Mouse (Mus musculus) gastrocnemius, adult 8-10 months (tissue): ENCODE data around the gene Ss18l2. TPM values are rescaled to one million over a fixed set of nuclear protein-coding genes. Genes with fewer than 3 reads are reported as not detected.

Experiments
- DNase-seq, 2 experiments: peaks; one replicate each; pipeline ENCODE4 v3.0.0; 2022; ENCODE audit warnings: low spot score in 2 of 2
- total RNA-seq, 4 experiments: library from RNA; stranded (reverse); gene quantifications; 2 replicates each; pipeline ENCODE4 v1.2.4; 2022

Ss18l2 gene
- total RNA-seq, 4 experiments from 2014 or later = 111 to 123 (median 121) TPM

- DNase-seq = peak; percentile 48 to 62
Measured at GRCm38 (mm10) chr9:121697150-121698049, 12.7 kb upstream of the Ss18l2 start.

DNA sequence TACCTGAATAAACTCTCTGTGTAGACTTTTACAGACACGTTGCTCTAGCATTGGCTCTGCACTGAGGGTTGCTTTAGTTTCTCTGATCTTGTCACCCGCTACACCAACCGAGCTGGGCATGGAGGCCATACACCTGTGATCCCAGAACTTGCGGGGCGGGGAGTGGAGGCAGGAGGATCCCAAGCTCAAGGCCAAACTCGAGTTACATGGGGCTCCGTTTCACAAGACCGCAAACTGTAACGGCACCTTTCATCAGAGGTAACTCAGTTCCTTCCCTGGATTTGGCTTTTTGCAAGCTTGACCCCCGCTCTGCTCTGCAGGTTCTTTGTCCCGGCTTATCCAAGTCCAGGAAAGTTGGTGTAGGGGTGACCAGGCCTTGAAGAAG is 5.9 kb upstream of the Ss18l2 start:
- no peak for DNase-seq

- peak; percentile 85 to 86 for DNase-seq
Measured at GRCm38 (mm10) chr9:121704646-121705625, 5.2 kb upstream of the Ss18l2 start, which contains the start of gene Sec22c. Gene Sec22c (minus strand): TSS chr9:121705490.

DNA sequence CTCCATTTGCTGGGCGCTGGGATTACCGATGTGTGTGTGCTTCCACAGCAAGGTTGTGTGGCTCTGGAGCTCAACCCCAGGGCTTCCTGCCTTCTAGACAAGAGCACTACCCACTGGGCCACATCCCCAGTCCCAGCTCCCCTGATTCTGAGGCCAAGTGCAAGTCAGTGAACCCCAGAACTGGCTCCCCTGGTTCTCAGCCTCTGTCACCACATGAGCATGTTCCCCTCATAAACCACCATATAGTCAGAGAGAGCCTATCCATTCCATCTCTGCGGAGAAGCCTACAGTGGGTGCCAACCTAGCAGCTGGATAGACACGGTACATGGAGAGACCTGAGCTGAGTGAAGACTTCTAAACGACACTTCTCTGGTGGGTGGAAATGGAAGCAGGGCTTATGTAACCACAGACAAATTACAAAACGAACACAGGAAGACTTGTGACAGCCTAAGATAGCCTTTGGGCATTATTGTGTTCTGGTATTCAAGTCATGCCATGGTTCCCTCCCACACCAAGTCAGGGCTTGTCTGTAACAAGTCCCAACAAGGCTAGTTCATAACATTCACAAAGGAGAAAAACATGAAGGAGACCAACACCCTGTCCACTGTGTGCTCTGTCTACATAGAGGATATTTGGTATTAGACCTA is 4.0 kb upstream of the Ss18l2 start:
- DNase-seq = no peak

- DNase-seq = no peak
Measured at GRCm38 (mm10) chr9:121707801-121708200, 2.3 kb upstream of the Ss18l2 start.

DNA sequence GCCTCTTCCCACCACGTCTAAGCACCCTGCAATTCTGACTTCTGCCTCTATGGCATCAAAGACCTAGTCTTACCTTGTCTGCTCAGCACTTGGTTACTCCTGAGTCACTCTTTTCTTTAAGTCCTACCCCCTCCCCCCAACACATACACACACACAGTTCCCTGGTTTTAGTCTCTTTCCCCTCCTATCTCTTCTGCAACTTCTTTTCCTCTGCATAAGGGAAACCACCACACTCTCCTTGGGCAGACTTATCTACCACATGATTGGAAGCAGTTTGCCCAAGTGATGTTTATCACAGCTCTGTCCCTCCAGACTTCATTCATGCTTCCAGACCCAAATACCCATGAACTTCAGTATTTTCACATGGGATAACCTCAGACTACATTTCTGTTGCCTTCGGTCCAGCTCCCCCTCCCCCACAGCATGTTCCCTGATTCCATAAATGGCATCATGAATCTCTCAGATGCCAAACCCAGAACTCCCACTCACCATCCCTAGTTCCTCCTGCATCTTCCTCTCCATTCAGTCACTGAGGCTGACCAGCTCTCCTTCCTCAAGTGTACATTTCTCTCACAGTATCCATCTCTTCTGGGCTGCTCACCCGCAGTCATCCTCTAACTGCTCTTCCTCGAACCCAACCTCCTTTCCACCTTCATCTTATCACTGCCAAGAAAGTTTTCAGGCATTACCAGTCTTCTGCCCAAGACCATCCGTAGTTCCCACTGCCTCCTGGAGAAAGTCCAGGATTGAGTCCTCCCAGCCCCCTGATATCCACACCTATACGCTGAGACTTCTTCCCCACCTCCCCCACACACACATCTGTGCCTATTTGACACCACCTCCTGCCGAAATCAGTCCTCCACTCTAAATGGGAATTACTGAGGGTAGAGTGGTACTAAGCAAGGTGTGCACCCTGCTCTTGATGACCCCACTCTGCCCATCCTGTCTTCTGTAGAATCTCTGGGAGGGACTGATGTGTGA is 1.3 kb upstream of the Ss18l2 start:
- DNase-seq = no peak

- DNase-seq = peak in 1 of 2 experiments; percentile 18
Measured at GRCm38 (mm10) chr9:121710584-121710975, 451 bp downstream of the Ss18l2 start.

GRCm38 (mm10) chr9:121717048-121717447 is 6.9 kb downstream of the Ss18l2 start:
- no peak for DNase-seq

- DNase-seq = no peak
Measured at GRCm38 (mm10) chr9:121718070-121718705, 8.1 kb downstream of the Ss18l2 start.

DNA sequence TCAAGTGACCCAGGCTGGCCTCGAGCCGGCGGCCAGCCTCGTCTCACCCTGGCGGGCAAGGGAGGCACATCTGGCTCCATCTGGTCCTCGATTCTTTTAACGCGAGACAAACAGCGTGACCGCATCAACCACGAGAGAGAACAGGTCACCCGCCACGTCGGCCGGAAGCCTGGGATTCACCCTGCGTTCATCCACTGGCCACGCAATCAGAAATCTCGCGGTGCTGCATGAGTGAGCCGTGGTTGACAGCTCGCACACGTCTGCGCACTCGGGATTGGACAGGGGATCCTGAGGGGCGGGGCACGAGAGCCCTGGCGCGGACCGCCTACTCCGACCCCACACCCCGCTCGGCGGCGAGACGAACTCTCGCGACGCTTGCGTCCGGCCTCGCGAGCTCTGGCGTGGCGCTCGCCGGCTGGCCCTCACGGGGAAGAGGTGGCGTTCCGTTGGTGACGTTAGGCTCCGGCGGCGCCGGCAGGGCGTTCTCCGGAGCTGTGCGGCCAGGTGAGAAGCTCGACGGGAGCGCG is 8.7 kb downstream of the Ss18l2 start, which contains the start of gene Nktr:
TSS of gene Nktr (plus strand) at position 378 of the 527 bp plus-strand sequence.
- DNase-seq = peak; percentile 96 to 98

DNA sequence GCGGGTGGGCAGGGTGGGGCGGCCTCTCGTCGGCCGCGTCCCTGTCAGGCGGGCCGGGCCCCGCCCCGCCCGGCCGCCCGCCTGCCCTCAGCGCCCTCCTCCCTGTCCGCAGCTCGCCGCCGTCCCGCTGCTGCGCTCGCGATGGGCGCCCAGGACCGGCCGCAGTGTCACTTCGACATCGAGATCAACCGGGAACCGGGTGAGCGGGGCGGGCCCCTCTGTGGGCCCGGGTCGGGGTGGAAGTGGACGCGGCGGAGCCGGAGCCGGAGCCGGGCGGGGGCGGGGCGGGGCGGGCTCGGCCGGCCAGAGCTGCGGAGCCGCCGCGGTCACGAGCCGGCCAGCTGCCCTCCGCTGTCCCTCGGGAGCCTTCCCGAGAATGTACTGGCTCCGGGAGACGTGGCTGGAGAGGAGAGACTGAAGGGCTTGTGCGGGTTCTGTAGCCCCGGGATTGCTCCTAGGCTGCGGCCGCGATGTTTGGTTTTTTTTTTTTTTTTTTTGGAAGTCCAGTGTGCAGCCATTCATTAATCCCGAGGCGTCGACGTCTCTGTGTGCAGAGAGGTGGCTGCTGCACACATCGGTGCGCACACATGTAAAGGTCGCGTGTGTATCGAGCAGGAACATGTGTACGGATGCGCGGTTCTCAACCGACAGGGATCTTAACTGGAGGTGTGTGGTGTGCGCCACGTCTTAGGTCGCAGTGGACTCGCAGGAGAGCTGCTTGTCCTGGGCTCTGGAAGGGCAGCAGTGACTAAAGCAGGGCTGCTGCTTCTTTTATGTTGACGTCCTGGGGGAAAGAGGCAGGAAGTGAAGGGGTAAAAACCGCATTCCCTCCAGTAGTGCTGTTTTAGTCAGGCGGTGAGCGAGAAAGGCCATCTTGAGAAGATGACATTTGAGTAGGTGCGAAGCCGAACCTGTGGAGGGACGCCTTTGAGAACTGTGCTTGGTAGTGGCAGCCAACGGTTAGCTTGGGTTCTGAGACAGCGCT is 9.5 kb downstream of the Ss18l2 start:
- DNase-seq = peak in 1 of 2 experiments; percentile 44

- no peak for DNase-seq
Measured at GRCm38 (mm10) chr9:121740490-121740889, 30.4 kb downstream of the Ss18l2 start.

- DNase-seq = no peak
Measured at GRCm38 (mm10) chr9:121741168-121741567, 31.0 kb downstream of the Ss18l2 start.

DNA sequence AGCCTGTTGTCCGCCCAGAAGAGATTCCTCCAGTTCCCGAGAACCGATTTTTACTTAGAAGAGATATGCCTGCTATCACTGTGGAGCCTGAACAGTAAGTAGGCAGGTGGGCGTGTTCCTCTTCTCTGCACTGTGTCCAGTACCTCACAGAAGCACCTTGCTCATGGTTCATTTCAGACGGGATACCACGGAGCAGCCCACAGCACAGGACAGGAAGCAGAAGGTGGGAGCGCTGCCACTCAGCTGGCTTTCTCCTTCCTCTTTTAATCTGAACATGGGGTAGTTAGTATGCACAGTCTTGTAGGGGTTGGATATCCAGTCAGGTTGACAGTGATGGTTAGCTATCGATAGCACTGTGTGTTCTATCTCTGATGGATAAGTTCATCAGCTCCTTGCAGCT is 33.9 kb downstream of the Ss18l2 start:
- no peak for DNase-seq

- no peak for DNase-seq
Measured at GRCm38 (mm10) chr9:121752774-121753173, 42.6 kb downstream of the Ss18l2 start.

DNA sequence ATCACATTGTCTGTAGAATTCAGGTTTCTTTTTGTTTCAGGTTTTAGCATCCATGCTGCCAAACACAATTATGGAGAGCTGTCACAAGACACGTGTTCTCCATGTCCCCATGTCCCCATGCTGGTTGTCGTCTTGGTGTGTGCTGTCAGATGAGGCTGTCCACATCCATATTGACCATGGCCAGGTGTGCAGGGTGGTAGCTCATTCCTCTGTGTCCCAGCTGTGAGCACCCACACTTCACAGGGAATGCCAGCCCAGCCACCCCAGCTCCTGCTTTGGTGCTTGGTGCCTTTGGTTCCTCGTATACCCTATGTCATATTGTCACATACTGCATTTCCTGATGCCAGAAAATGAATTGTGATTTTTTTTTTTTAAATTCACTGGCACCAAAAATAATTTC is 44.5 kb downstream of the Ss18l2 start:
- DNase-seq = no peak

DNA sequence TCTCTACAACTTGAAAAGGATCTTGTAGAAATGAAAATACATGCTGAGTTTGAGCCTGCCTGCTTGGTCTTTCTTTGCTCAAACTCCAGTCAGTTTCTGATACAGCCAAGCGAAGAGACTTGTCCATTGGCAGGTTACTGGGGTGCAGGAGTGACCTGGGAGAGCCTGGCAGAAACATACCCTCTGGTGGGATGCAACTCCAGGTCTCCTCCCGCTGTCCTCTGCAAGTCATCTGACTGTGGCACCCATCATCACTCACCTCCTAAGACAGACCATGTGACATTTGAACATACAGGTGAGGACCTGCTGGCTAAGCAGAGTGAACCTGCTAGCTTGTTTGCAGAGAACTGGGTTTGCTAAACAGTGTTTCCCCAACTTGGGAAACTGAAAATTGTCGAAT is 46.7 kb downstream of the Ss18l2 start:
- no peak for DNase-seq

DNA sequence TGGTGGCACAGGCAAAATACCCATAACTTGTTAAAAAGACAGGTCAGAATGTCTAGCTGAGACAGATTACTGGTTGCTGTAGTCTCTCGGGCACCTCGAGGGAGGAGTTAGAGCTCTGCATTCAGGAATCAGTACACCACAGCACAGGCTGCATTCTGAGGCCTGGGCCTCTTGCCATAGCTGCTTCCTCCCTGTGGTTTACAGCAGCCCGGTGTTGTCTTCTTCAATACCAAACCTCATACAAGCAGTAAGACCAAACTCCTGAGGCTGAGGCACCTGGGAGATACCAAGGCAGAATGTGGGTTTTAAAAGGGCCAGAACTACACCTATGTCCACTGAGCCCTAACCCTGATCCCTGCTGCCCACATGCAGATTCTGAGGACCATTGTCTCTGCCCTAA is 47.3 kb downstream of the Ss18l2 start:
- DNase-seq = no peak
